Mouse (Mus musculus) heart, adult 9 months (tissue): Measurements from ENCODE around the gene Qrich2.
A peak's percentile ranks its signal among the peaks of the same experiment; 100 is the strongest.
"Not testable (repeated sequence)": the region's sequence is repeated elsewhere in the genome, so short reads cannot be mapped to it uniquely, and the experiment has no call there.

ENCODE experiments used
- DNase-seq, 2 experiments: peaks; one replicate each; pipeline ENCODE4 v3.0.0; 2022; ENCODE audit warnings: low spot score in 2 of 2

Qrich2 gene

DNA sequence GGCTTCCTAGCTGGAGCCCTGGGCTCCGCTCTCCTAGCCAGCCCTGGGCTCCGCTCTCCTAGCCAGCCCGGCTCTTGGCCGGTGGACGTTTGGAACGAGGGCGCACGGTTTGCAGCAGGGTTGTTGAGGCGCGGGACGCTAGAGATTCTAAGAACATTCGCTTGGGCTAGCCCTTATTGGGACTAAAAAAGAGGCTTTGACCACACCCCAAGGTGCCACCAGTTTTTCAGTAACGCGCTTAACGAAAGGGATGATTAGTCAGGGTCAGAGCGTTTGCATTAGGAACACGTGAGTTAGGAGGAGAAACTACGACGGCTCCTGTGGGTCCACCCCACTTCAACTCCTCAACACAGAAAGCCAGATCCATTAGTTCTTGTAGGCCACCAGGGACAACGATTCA lies at the start of gene Qrich2:
Gene Qrich2, minus strand, starts transcription at position 101 of the 400 bp plus-strand sequence.
- no peak for DNase-seq

DNA sequence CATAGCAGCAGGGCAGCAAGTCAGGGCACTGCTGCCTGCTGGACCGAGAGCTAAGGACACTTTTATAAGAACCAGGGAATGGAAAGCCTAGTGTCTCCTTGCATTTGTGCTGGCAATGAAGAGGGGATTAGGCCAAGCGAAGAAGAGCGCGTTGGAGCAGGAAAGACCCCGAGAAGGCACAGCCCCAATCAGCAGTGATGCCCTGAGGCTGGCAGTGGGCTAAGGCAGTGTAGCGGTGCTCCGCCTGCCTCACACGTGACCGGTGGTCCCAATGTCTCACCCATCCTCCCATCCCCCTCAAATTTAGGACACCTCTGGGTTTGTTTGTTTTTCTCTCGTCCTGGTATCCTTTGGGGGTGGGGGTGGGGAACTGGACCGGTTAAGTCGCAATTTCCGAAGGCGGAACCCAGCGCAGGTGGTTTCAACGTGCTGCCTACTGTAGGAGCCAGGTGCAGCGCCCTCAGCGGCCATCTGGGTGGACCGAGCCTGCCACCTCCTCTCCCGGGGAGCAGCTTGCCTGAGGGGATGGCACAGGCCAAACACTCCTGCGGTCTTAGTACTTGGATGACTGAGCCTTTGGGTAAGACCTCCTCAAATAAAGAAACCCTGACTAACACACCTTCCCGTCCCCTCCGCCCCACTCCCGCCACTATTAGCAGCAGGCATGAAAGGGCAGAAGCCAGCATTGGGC lies 49.4 kb upstream of the Qrich2 start:
- DNase-seq = no peak

DNA sequence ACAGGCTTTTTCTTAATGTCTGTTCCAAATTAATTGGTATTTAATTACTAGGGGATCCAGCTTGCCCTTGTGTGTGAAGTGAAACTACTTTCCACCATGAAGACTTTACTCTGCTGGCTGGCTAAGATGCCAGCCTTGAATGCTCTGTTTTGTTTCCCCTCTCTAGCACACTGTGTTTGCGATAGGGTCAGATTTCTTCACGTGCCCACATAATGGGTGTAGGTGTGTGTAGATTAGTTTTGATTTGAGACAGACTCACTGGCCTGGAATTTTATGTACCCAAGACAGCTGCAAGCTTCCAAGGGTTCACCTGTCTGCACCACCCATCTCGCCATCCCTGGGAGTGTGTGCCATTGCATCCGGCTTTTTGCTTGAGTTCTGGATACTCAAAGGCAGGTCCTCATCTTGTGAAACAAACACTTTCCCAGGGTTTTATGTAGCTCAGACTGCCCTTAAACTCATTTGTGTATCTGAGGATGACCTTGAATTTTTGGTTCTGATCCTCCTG lies 47.5 kb upstream of the Qrich2 start:
- DNase-seq = no peak

DNA sequence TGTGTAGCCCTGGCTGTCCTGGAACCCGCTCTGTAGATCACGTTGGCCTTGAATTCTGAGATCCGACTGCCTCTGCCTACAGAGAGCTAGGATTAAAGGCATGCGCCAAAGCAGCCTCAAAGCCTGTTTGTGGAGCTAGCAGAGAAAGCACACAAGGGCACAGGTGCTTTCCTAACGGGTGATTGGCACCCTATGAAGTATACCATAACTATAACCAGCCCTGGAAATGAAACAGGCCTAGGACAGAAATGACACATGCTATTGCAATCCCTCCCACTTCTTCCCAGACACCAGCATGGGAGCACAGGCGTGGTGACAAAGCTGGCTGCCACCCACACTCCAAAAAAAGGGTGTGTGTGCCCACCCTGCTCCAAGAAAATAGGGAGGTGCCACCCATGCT lies 46.9 kb upstream of the Qrich2 start:
- DNase-seq = no peak

DNA sequence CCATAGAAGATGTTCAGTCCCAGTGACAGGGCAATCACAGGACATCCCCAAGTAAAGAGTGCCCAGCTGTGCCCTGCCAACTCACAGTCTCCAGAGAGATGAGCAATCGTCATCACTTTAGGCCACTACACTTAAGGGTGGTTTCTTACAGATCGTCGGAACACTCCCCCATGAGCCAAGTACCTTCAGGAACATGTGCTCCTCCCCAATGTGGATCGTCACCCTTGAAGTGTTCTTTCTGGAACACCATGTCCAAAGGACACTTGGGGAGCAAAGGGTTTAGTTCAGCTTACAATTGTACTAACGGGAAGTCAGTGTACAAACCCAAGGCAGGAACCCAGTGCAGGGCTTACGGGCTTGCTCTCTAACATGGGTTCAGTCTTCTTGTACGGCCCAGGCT lies 46.1 kb upstream of the Qrich2 start:
- no peak for DNase-seq

DNA sequence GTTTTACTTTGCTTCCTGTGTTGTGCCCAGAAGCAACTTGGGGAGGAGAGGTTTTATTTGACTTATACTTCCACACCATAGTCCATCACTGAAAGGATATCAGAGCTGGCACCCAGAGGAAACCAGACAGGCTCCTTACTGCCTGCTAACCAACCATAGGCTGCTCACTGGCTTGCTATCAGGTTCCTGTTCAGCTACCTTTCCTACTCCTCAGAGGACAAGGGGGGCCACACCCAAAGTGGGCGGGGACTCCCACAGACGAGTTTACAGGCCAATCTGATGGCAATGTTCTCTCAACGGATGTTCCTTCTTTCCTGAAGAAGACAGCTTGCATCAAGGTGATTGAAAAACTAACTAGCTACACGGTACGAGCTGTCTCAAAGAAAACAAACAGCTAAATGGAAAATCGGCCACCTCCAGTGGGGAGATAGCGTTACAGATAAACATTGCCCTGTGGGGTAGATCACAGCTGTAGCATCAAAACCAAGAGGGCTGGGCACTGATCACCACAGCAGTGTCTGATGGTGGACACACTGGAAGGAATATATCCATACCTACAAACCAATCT lies 45.3 kb upstream of the Qrich2 start:
- no peak for DNase-seq

DNA sequence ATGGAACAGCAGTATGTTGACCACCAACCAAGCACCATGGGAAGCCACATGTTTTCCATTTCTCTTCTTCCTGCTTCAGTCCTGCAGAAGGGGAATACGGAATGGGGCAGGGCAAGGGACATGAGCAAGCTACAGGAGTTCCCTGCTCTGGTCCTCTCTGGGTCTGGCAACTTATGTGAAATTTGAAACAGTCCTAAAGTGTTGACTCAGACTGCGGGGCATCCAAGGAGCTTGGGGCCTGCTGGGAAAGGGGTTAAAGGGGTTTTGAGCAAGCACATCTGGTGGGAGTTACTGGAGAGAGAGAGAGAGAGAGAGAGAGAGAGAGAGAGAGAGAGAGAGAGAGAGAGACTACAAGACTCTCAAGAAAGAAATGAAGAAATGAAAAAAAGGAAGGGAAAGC lies 42.6 kb upstream of the Qrich2 start:
- DNase-seq = no peak

DNA sequence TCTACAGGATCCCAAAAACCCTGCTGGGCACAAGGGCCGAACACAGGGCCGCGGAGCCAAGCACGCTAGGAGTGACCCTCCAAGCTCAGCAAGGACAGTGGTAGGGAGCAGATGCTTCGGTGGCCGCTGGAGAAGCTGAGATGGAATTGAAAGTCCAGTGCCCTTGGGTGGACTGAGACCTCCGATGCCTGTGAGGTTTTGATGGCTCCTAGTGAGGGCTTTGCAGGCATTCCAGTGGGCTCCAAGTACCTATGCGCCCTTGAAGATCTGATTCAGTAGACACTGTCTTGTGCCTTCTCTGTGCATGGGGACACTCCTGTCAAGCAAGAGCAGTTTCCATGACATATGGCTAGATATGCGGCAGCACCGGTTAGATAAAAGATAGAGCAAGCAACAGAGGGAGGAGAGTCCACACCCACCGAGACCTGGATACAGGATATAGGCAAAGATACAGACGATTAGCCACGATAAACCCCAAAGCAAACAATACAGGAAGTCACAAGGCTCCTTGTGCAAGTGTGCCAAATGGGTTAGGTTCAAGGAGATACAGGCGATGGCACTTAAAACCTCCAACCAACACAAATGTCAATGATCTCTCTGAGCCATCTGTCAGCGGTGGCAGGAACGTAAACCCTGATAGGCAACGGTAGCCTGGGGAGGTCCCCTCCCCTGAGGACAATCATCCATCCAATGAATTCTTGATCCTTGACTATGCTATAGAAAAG lies 40.3 kb upstream of the Qrich2 start:
- DNase-seq = no peak

DNA sequence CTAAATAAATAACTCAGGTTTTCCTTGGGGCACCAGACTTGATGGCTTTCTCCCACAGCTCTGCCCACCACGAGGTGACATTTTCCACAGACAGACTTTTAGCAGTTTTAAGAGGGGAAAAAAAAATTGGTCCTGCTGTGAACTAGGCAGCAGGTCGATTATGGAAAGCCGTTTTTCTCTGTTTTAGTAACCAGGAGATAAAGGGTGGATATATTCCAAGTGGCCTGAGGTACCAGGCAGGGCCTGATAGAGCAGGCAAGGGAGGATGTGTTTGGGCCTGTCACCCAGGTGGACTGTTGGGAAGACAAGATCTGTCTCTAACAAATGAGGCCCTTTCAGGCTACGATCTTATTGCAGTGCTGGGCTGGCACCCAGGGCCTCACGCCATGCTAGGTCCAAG lies 39.5 kb upstream of the Qrich2 start:
- no peak for DNase-seq

DNA sequence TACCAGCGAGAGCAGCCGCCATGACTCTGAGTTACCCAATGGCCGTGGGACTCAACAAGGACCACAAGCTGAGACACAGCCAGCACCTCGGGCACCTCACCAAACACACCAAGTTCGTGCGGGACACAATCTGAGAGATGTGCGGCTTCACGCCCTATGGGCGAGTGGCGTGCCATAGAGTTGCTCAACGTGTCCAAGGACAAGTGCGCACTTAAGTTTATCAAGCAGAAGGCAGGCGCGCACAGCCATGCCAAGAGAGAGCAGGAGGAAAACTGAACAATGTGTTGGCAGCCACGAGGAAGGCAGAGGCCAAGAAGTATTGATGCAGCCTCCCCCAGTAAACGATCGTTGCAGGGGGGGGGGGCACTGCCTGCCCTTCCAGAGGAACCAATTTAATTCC lies 38.5 kb upstream of the Qrich2 start:
- no peak for DNase-seq

DNA sequence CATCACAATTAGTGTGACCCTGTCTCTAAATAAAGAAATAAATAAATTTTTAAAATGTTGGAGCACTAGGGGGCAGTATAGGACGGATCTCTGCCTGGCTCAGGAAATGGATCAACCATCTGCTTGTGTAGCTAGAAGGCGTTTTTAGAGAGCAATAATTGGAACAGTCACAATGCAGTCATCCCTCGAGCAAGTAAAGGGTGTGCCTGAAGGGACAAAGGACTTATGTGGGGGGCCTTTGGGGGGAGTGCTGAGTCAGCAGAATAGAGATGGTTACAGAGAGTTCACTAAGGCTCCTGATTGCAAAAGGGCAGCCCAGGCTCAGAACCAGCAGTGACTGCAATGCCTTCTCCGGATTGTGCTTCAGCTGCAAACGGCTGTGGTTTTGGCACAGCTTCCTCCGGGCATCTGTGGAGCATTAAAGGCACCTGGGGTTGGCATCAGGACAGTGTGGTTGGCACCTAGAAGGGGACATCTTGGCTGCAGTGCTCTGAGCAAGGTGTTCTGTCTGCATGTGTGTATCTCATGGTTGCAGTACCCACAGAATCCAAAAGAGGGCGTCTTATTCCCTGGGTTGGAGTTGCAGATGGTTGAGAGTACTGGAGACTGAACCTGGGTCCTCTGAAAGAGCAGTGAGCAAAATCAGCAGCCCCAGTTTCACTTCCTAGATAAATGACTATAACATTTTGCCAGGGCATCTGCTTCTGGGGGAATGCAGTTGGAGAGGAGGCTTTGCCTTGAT lies 35.1 kb upstream of the Qrich2 start:
- DNase-seq = peak; percentile 46 to 62

DNA sequence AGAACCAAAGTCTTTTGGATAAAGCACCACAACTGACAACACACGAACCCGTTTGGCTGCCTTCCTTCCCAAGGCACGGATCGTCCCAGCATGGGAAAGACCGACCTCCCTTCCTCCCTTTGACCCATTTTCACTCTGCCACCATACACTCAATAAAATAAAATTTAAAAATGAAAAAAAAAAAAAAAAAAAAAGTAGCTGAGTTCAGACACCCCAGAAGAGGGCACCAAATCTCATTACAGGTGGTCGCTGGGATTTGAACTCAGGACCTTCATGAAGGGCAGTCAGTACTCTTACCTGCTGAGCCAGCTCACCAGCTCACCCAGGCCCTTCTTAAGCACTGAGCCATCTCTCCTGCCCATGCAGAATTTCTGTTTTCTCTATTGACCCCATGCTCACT lies 33.0 kb upstream of the Qrich2 start:
- DNase-seq = no peak

DNA sequence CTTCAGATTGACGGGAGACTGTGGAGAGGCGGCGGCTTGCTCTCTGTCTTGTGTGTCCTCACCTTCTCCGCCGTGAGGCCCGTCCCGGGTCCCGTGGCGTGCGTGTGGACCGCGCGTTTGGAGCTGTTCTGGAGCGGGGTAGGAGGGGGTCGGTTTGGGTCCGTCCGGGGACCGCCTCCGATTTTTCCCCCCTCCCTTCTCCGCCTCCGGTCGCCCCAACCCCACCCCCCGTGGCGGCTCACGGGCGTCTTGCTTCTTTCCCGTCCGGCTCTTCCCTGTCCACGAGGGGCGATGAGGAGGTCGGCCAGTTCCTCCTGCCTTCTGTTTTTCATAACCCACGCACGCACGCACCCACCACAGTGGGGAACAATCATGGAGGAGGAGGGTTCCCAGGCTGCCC lies 32.6 kb upstream of the Qrich2 start:
- DNase-seq = no peak

DNA sequence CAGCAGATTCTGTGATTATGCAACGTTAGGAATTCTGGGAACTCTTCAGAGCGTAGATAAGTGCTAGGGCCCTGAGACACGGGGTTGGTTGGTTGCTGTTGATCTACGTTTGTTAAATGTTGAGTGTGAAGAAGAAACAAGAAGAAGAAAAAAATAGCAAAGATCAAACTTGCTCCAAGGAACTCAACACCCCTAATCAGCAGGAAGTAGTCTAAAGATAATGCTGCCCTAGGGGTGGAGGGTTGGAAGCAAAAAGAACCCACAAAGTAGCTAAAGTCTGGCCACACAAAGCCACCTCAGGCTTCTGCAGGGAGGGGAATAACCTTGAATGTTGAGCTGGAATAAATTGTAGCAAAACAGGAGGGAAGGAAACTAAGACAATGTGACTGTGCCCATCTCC lies 31.3 kb upstream of the Qrich2 start:
- DNase-seq = no peak

DNA sequence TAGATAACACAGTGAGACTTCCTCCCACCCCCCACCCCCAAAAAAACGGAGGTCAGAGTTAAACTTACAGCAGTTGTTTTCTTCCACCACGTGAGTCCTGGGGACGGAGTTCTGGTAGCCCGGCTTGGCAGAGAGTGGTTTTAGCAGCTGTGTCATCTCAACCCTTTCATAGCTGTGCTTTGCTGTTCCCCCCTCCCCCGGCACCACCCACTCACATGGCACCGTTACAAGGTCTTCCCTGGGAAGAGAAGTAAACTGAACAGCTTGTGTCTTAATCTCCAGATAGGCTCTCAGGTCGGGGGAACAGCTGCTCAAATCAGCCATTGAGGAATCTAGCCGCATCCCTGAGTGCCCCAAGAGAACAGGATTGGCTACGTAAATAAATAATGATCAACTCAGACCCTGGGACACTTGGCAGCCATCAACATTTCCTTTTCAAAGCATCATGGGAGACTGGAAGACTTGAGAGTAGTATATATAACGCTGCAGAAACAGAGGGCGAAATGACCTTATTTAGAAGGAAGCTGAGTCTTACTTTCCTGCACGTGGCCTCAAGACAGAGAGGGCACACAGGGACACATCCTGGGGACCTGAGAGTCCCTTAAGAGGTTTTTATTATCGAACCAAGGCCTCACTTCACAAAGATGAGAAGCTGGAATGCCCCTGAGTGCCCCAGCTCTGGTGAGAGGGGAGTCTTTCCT lies 28.6 kb upstream of the Qrich2 start:
- peak; percentile 87 to 90 for DNase-seq

DNA sequence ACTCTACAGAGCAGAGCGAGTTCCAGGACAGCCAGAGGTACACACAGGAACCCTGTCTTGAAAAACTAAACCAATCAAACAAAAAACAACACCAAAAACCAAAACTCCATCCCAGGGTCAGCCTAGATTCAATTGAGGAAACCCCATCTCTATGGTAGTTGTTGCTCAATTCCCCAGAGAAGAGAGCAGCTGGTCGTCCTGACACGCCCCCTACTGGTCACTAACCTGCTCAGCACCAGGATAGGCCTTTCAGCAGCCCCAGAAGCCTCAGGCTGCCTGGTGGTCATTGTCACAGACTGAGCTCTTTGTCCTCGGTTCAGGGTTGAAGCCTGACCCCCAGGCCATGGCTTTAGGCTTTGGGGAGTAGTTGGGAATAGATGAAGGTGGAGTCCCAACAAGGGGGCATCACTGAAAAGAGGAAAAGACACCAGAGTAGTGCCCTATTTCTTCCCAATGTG lies 27.8 kb upstream of the Qrich2 start, which contains the start of gene Prpsap1:
Gene Prpsap1, minus strand, starts transcription at position 408 of the 458 bp plus-strand sequence.
- peak; percentile 69 to 73 for DNase-seq

DNA sequence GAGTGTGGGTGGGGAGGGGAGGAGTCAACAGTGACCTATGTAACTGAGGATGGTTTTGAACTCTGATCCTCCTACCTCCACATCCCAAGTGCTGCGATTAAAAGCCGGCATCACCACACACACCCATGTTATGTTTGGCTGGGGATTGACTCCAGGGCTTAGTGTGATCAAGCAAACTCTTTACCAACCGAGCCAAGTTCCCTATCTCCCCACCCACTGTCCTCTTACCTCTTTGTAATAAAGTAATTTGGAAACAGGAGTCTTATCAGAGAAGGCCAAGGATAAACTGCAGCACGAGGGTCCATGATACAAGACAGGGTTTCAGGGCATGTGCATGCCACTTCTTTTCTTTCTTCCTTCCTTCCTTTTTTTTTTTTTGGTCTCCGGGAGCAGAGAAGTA lies 27.1 kb upstream of the Qrich2 start:
- no peak for DNase-seq

DNA sequence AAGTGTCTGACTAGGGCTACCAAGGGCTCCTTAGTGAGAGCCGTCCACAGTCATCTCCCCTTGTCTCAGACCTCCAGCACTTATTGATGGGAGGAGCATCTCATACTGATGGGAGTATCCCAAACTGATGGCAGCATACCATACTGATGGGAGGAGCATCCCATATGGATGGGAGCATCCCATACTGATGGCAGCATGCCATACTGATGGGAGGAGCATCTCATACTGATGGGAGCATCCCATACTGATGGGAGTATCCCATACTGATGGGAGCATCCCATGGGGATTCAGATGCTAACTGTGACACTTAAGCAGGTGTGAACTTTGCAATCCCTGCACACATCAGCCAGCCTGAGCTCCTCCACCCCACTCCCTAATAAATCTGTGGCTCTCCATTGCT lies 26.5 kb upstream of the Qrich2 start:
- DNase-seq = not testable (repeated sequence)

DNA sequence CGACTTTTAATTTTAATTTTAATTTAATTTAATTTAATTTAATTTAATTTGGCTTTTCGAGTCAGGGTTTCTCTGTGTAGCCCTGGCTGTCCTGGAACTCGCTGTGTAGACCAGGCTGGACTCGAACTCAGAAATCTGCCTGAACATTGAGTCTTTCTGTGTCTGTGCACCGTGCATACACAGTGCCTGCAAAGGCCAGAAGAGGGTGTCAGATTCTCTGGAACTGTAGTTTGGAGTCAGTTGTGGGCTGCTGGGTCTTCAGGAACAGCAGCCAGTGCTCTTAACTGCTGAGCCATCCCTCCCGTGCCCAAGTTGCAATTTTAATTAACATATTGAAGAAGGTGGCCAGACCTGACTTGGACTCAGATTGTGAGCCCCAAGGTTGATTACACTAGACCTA lies 25.3 kb upstream of the Qrich2 start:
- DNase-seq = no peak

DNA sequence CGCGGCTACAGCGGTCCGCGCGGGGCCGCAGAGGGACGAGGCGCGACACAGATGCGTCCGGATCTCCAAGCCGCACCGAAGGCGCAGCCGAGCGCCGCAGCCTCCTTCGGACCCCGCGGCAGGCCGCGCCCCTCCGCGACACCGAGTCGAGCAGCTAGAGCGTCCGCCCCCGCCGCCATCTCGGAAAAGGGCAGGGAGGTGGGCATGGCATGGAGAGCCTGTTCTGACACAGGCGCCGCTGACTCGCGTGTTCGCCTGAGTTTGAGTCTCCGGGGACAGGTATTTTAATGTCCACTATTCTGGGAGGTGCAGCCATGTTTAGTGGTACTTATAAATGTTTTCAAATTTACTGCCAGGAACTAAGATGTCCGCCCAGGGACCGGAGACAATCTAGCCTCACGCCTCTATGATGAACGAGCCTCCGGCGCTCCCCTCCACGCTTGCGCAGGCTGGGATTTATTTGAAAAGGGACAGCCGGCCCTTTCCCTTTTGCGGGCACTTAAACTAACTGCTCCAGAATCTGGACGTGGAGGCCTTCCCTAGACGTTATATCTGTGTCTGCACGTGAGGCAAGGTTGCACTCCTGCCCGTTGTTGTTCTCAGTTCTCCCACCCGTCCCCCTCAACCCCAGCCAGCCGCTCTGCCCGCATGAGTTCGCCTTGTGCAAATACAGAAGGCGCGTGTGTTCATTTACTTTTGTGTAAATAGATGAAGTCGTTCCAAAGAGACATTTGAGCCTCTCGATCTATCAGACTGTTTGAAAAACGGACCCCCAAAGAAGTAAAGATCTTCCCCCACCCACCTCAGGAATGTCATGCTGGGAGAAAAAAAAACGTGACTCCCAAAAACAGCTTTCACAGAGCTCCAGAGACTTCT lies 24.4 kb upstream of the Qrich2 start:
- peak; percentile 81 to 88 for DNase-seq
